Mouse (Mus musculus) intestine, postnatal 0 days (tissue): Measurements from ENCODE around the gene Lrch4. TPM values are rescaled to one million over a fixed set of nuclear protein-coding genes. Genes with fewer than 3 reads are reported as not detected.
A peak's percentile ranks its signal among the peaks of the same experiment; 100 is the strongest.

ENCODE experiments used
- ATAC-seq: fragments of 200-750 bp; cut with Nextera tagmentation; 2 replicates; pipeline ENCODE4 v1.8.0; 2017; ENCODE audit warnings: mild to moderate bottlenecking, moderate TSS enrichment, moderate library complexity
- H3K27ac ChIP-seq: fragments of 300-500 bp; sonication (generic); 2 replicates; pipeline ENCODE4 v1.5.1; 2014; ENCODE audit warnings: mild to moderate bottlenecking, low read depth, low read length, moderate library complexity
- H3K27me3 ChIP-seq: fragments of 300-500 bp; sonication (generic); replicated peaks from 2 replicates; pipeline ENCODE4 v1.6.1; 2014; ENCODE audit warnings: low read length, mixed read lengths; ENCODE audit not compliant: control insufficient read depth, insufficient read depth
- H3K36me3 ChIP-seq: fragments of 300-500 bp; sonication (generic); 2 replicates; pipeline ENCODE4 v1.6.1; 2014; ENCODE audit warnings: mild to moderate bottlenecking, moderate library complexity; ENCODE audit not compliant: control insufficient read depth, insufficient read depth
- H3K4me1 ChIP-seq: fragments of 300-500 bp; sonication (generic); replicated peaks from 2 replicates; pipeline ENCODE4 v1.6.1; 2014; ENCODE audit warnings: antibody characterized with exemption, low read length, mixed read lengths; ENCODE audit not compliant: control insufficient read depth, insufficient read depth
- H3K4me2 ChIP-seq: fragments of 300-500 bp; sonication (generic); replicated peaks from 2 replicates; pipeline ENCODE4 v1.6.1; 2014; ENCODE audit warnings: low read depth, mild to moderate bottlenecking, moderate library complexity
- H3K4me3 ChIP-seq: fragments of 300-500 bp; sonication (generic); 2 replicates; pipeline ENCODE4 v1.5.1; 2014; ENCODE audit warnings: low read depth, low read length
- H3K9ac ChIP-seq: fragments of 300-500 bp; sonication (generic); 2 replicates; pipeline ENCODE4 v1.6.1; 2014; ENCODE audit warnings: mild to moderate bottlenecking, low read depth, low read length
- H3K9me3 ChIP-seq: fragments of 300-500 bp; sonication (generic); 2 replicates; pipeline ENCODE4 v1.6.1; 2016; ENCODE audit warnings: mixed run types; ENCODE audit not compliant: control insufficient read depth
- CTCF ChIP-seq: sonication (generic); IDR thresholded peaks from 2 replicates; pipeline ENCODE4 v1.5.1; 2016; ENCODE audit warnings: low read depth, mild to moderate bottlenecking, control low read depth, antibody characterized with exemption, moderate library complexity
- WGBS: fragments of 180-500 bp; shearing (Covaris S2); extraction: QIAGEN DNeasy Blood & Tissue Kit; methylation state at CpG from one replicate; pipeline ENCODE4 v1.1.7; 2014; 5-methylcytosine and 5-hydroxymethylcytosine counted together
- polyA plus RNA-seq: library from polyadenylated mRNA; unstranded; fragments of >200 nt; fragmentation: Nextera tagmentation; extraction: Ambion mirVana; gene quantifications from 2 replicates; pipeline ENCODE4 v1.2.1, GENCODE M21; 2015

Gene Lrch4
- polyA plus RNA-seq, 1 experiment from 2014 or later: 31.5 TPM

GRCm38 (mm10) chr5:137670240-137670639, 41.3 kb downstream of the Lrch4 start:
- no peak overlapping the region for H3K4me2 ChIP-seq
- 89% methylated on average over 1 of the region's 1 CpGs for WGBS
- H3K4me1 ChIP-seq: peaks cover 10% of the 10 kb centered on the region
- H3K27ac ChIP-seq: no peak overlapping the region
- TF ChIP-seq CTCF: peak; percentile 69
- H3K9me3 ChIP-seq: no peaks in the 10 kb centered on the region
- no peaks in the 10 kb centered on the region for H3K27me3 ChIP-seq
- no peak for ATAC-seq
- no peak overlapping the region for H3K4me3 ChIP-seq
- peaks cover 16% of the 10 kb centered on the region for H3K36me3 ChIP-seq
- no peak overlapping the region for H3K9ac ChIP-seq

- Histone ChIP-seq H3K9ac (peak overlapping the region; percentile 31; the same call in 1 of the 2 replicates), H3K4me1 (peaks cover 10% of the 10 kb centered on the region), H3K36me3 (peaks cover 10% of the 10 kb centered on the region), H3K4me2 (peak overlapping the region; percentile 50), H3K27me3 (no peaks in the 10 kb centered on the region), H3K27ac (peak overlapping the region; percentile 92), H3K9me3 (no peaks in the 10 kb centered on the region), H3K4me3 (no peak overlapping the region)
- ATAC-seq: peak; percentile 83
- WGBS: under 1% methylated on average over 9 of the region's 9 CpGs
- no peak; the same call in 1 of the 2 replicates for TF ChIP-seq CTCF
These were observed 42.7 kb downstream of the Lrch4 start for GRCm38 (mm10) chr5:137671443-137672240.

GRCm38 (mm10) chr5:137672361-137672760, 43.4 kb downstream of the Lrch4 start:
- Histone ChIP-seq H3K27me3 (no peaks in the 10 kb centered on the region), H3K9ac (no peak overlapping the region), H3K4me2 (peak overlapping the region; percentile 50; the same call in 1 of the 2 replicates), H3K9me3 (no peaks in the 10 kb centered on the region), H3K27ac (peak overlapping the region; percentile 92), H3K4me3 (no peak overlapping the region), H3K4me1 (peaks cover 10% of the 10 kb centered on the region), H3K36me3 (peaks cover 4% of the 10 kb centered on the region; the same call in 1 of the 2 replicates)
- 0 out of 2 replicates have a peak, but pooled peaks have one; percentile 1 for ATAC-seq
- no peak for TF ChIP-seq CTCF
- WGBS: 73% methylated on average over 5 of the region's 5 CpGs

GRCm38 (mm10) chr5:137673015-137673414, 44.1 kb downstream of the Lrch4 start:
- 54% methylated on average over 6 of the region's 6 CpGs for WGBS
- Histone ChIP-seq H3K4me3 (no peak overlapping the region), H3K36me3 (no peaks in the 10 kb centered on the region), H3K27ac (peak overlapping the region; percentile 92; the same call in 1 of the 2 replicates), H3K27me3 (no peaks in the 10 kb centered on the region), H3K9me3 (no peaks in the 10 kb centered on the region), H3K4me1 (peaks cover 10% of the 10 kb centered on the region), H3K4me2 (no peak overlapping the region), H3K9ac (no peak overlapping the region)
- TF ChIP-seq CTCF: no peak
- ATAC-seq: no peak

- H3K9me3 ChIP-seq: no peaks in the 10 kb centered on the region
These were observed 45.9 kb downstream of the Lrch4 start for GRCm38 (mm10) chr5:137674786-137675185.

GRCm38 (mm10) chr5:137677859-137678258, 48.9 kb downstream of the Lrch4 start:
- no peak overlapping the region for H3K9ac ChIP-seq
- no peaks in the 10 kb centered on the region for H3K27me3 ChIP-seq
- no peak overlapping the region for H3K4me3 ChIP-seq
- no peaks in the 10 kb centered on the region for H3K9me3 ChIP-seq
- no peak overlapping the region for H3K27ac ChIP-seq
- WGBS: 91% methylated on average over 8 of the region's 8 CpGs
- no peaks in the 10 kb centered on the region for H3K36me3 ChIP-seq
- no peak overlapping the region for H3K4me2 ChIP-seq
- no peak for ATAC-seq
- TF ChIP-seq CTCF: no peak
- H3K4me1 ChIP-seq: 0 out of 2 replicates have a peak, but pooled peaks cover 5% of the 10 kb centered on the region

More at GRCm38 (mm10) chr5:137674786-137675185, 45.9 kb downstream of the Lrch4 start:
- Histone ChIP-seq H3K27ac (peak overlapping the region; percentile 57; the same call in 1 of the 2 replicates), H3K4me3 (no peak overlapping the region), H3K9ac (no peak overlapping the region), H3K27me3 (no peaks in the 10 kb centered on the region), H3K4me2 (no peak overlapping the region), H3K36me3 (no peaks in the 10 kb centered on the region), H3K4me1 (peaks cover 10% of the 10 kb centered on the region)
- ATAC-seq: no peak
- WGBS: 58% methylated on average over 8 of the region's 8 CpGs
- no peak for TF ChIP-seq CTCF
